Mouse (Mus musculus) c-Kit-positive CD71-negative TER-119-negative erythroid progenitor cells, embryonic 14.5 days (primary cell): Measurements from ENCODE around the gene Srcin1.

Experiments
- DNase-seq: peaks from one replicate; pipeline ENCODE4 v3.0.0-alpha.2; 2013; ENCODE audit warnings: low read depth

The Srcin1 gene

GRCm38 (mm10) chr11:97556569-97557408 is 19.2 kb downstream of the Srcin1 start:
- DNase-seq, result peak; percentile 52

DNA sequence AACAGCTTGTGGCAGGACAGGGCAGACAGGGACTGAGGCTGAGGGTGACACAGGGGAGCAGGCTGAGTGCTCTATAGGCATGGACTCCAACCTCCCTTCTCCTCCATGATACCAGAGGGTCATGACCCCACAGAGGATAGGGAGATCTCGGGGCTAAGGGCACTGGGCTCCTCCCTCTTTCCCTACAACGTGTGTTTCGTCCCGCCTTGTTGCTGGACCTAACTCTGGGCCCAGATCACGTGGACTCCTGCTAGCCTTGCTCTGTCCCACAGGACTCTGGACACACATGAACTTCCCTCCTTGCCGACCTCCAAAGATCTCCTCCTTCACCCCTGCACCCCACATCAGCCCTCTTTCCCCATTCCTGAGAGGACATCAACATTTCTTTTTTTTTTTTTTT is 20.8 kb downstream of the Srcin1 start:
- no peak for DNase-seq

- DNase-seq, result no peak
Observed at GRCm38 (mm10) chr11:97552151-97552550, 23.8 kb downstream of the Srcin1 start.

DNA sequence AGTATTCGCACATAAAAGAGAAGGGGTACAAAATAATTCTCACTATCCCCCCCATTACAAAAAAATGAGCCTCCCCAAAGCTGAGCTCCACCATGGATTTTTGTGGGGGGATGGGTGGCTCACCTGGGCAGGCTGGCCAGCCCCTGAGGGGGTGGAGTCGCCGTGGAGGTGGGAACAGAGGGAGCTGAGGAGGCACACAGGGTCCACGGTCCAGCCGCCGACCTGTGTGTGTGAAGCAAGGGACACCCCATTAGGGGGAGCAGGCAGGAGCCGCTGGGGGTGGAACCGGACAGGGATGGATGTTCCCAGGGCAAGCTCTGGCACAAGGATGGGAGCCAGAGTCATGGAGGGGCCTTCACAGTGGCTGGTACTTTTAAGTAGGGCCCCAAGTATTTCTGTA is 27.2 kb downstream of the Srcin1 start:
- no peak for DNase-seq

- no peak for DNase-seq
Observed at GRCm38 (mm10) chr11:97547957-97548706, 27.9 kb downstream of the Srcin1 start.

- no peak for DNase-seq
Observed at GRCm38 (mm10) chr11:97546804-97547411, 29.1 kb downstream of the Srcin1 start.

DNA sequence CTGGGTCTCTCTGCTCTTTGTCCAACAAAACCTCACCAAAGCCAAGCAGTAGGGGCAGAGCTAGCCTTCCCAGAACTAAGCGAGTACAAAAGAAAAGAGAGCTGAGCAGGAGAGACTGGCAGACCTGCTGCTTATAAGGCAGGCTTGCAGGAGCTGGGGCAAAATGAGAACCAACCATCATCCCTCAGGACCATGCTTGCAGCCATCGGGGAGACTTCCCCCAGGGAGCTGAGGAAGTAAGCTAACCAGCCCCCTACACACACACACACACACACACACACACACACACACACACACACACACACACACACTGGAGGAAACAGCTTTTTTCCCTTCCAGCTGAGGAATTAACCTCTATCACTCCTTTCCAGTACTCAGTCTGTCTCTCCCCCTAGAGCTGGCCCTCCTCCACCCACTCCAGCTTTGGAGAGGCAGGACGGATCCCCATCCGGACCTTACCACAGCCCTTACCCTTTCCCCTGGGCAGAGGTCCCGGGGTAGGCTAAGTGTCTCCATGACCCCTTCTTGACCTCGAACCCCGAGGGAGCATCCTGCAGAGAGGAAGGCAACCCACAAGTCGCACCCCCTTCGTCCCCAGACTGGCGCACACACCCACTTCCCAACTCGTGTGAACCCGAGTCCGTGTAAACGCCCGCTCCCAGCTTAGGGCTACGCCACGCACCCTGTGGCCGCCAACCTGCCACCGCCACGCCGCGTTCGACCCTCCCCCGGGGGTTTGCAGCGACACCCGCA is 30.0 kb downstream of the Srcin1 start:
- no peak for DNase-seq

DNA sequence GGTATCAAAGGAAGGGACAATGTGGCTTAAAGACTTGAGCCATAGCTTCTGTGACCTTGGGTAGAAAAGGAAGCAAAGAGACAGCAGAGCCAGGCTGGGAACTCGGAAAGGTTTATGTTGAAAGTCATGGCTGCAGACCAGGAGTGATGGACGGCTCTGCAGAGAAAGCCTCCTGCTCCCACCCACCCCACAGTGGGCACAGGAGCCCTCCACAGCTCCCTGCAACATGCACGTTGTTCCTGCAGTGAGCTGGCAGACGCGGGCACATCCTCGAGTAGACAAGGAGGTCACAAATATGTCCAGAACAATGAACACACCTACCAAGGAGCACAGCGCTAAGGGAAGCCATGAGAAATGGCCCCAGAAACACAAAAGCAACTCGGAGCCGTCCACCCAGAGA is 32.1 kb downstream of the Srcin1 start:
- no peak for DNase-seq

DNA sequence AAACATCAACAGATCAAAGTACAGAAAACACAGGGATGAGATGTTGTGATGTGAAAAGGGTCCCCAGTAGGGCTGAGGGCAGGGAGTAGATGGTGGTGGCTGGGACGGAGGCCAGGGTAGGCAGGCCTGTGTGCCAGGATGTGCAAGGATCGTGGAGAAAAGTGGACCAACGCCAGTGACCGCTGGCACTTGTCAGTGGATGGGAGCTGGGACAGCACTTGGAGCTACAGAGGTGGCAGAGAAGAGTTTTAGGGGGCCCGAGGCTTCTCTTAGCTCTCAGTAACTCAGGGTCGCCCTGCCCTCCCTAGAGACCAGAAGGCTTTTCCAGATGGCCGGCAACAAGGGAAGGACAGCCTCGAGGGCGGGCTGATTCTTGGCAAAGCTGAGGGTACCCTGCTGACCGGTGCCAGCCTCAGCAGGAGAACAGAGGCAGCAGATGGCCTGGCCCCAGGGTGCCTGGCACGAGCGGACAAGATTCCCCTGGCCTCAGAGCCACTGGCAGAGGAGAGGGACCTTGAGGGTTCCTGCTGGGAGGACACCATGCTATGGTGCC is 32.7 kb downstream of the Srcin1 start:
- no peak for DNase-seq

GRCm38 (mm10) chr11:97542171-97543150 is 33.5 kb downstream of the Srcin1 start:
- no peak for DNase-seq

DNA sequence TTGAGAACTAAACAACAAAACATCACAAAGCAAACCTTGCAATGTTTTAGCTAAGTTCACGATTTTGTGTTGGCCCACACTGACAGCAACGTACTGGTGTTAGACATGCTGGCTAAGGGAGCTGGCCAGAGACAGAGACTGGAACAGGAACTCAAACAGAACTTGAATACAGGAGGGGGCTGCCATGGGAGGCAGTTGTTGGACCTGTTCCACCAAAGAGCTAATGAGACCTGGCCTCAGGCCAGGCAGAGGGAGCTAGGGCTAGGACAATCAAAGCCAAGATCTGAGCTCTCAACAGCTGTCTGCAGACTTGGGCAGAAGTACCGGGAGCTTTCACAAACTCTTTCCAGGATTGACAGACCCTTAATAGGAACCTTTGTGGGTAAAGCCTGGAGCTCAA is 35.4 kb downstream of the Srcin1 start:
- DNase-seq, result no peak

DNA sequence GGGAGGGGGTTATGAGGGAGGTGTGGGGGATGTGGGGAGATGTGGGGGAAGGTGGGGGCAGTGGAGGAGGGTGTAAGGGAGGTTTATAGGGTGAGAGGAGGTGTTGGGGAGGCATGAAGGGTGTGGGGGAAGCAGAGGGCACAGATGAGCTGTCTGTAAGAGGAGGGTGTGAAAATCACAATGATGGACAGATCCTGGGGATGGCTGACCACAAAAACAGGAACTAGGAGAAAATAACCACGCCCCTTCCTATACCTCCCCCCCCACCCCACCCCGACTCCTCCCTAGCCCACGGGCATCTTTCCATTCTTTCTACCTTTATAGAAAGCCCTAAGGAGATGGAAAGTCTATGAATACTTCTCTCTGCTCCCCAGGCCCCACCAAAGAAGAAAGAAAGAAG is 35.9 kb downstream of the Srcin1 start:
- DNase-seq, result no peak

DNA sequence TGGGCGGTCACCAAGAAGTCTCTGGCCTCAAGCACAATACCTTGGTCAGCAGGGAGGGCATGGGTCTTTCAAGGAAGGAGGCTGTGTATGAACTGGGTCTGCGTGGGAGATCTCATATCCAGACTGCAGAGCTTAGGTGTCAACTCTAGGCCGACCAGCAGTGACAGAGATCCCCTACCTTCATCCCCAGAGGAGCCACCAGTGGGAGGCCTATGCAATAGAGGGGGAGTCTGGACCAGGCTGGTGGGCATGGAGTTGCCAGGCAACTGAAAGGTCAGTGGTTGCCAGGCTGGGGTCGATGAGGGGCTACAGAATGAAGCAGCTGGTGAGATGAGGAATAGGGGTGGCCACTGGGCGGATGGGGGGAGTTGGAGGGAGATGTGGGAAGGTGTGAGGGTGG is 36.4 kb downstream of the Srcin1 start:
- no peak for DNase-seq

- DNase-seq, result no peak
Observed at GRCm38 (mm10) chr11:97537580-97538089, 38.4 kb downstream of the Srcin1 start.

- DNase-seq, result no peak
Observed at GRCm38 (mm10) chr11:97536835-97537579, 39.0 kb downstream of the Srcin1 start.

DNA sequence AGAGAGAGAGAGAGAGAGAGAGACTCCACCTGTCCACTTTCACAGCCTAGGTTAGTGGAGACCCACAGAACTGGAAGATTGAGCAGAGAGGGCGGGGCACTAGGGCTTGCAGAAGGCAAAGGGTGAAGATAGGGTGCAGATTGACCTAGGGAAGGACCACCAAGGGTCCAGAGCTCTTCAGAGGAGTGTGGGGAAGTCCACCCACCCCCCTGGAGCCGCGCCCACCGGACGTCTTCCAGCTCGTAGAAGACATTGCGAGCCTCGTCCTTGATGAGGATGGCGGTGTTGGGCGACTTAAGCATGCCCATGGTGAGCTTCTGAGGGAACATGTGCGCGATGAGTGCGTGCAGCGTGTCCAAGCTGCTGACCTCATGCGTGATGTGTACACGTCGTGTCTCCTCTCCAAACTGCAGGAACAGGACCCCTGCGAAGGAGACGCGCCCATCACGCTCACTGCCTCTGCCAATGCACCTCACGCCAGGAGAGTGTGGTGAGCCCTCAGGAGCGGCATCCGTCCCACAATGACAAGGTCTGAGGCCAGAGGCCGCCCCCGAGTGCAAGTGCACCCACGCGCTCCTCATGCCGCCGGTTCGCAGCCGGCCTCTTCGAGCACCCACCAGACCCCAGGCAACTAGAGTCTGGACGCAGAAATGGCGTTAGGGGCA is 39.8 kb downstream of the Srcin1 start:
- DNase-seq, result no peak

GRCm38 (mm10) chr11:97535660-97536059 is 40.3 kb downstream of the Srcin1 start:
- no peak for DNase-seq

DNA sequence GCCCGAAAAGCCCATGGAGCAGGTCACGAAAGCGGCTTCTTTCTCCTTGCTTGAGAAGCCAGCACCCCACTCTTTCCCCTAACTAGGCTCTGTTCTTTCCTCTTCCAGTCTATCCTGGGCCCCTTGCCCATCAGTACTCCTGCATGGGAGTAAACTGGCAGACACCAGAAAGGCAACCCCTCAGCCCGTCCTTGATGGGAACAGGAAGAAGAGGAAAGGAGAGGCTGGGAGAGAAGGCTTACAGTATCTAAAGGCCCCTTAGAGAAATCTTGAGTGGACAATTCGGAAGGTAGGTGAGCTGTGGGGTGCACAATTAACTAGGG is 40.7 kb downstream of the Srcin1 start:
- no peak for DNase-seq
